Mouse (Mus musculus) CH12F3 (cell line): Measurements from ENCODE around the gene Cfap73.

ENCODE experiments used
- in situ Hi-C: fragments of 300-500 bp; cut with MboI; formaldehyde crosslinking; loops from 2 replicates; pipeline ENCODE4 v1.14.3; 2020; ENCODE audit warnings: low sequenced_read_pairs

Gene Cfap73

DNA sequence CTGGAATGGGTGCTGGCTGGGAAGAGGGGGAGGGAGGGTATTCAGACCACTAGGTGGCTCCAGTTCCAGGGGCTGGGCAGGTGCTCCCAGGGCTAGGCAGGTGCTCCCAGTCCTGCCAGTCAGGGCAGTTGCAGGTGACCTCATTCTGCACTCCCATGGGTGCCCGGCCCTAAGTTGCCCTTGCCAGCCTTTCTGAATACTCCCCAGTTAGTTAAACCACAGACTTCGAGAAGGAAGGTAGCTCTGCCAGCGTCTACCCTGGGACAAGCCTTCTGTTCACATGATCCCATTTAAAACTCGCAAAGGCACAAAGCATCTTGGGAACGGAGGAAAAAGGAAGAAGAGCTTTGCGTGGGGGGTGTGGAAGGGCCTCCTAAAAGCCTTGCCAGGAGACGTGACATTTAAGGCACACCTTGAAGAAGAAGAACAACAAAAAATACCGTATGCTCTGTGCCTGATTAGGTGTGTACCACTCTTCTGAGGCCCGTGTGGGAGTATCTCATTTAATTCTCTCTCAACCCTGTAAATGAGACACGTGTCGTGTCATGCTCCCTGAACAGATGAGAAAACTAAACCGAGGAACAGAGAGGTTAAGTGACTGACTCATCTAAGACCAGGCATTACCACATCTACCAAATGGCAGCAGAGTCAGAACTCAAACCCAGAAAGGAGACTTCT, 13.9 kb upstream of the Cfap73 start:
- in situ Hi-C loops, result no loop called here

DNA sequence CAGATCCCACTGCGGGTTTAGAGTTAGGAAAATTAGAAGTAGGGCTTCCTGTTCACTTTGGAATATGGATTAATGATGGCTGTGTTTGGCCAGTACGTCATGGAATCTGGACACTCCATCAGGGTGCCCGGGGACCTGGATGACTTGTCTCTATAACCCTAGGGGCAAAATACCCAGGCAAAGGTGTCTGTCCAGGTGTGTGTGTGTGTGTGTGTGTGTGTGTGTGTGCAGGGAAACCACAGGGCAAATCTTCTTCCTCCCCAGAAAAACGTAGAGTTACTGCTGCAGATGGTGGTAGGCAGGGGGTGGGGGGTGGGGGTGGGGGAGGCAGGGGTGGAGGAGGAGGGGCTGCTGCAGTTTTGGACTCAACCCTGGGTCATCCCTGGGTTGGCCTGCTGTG, 13.3 kb upstream of the Cfap73 start:
- in situ Hi-C loops, result no loop called here

DNA sequence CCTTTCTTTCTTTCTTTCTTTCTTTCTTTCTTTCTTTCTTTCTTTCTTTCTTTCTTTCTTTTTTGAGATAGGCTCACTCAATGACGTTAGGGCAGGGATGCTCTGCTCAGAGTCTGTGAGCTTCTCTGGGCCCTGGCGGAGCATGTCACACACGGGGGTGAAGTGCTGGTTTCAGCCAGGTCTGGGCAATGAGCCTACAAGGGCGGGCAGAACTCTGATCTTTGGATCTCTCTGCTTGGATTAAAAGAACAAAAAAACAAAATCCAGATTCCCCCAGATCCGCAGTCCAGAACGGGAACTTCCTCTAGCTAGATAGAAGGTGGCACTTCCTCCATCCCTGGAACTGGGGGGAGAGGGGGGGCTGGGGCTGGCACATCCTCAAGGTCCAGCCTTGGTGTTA, 11.8 kb upstream of the Cfap73 start:
- in situ Hi-C loops, result no loop called here

DNA sequence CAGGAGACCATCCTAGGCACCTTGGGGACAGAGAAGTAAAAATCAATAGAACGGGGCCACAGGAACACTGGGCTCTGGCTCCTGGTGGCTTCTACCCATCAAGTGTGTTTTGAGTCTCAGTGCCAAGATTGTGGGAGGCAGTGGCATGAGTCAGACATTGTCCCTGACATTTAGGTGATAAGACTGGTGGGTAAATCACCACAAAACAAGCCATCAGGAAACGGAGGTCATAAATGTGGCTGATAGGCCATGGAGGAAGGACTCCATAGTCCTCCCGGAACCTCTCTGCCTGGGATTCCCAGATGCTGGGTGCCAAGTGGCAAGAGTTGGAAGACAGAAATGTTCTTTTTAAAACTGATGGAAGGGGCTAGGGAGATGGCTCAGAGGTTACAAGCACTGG, 10.2 kb upstream of the Cfap73 start:
- in situ Hi-C loops, result no loop called here

DNA sequence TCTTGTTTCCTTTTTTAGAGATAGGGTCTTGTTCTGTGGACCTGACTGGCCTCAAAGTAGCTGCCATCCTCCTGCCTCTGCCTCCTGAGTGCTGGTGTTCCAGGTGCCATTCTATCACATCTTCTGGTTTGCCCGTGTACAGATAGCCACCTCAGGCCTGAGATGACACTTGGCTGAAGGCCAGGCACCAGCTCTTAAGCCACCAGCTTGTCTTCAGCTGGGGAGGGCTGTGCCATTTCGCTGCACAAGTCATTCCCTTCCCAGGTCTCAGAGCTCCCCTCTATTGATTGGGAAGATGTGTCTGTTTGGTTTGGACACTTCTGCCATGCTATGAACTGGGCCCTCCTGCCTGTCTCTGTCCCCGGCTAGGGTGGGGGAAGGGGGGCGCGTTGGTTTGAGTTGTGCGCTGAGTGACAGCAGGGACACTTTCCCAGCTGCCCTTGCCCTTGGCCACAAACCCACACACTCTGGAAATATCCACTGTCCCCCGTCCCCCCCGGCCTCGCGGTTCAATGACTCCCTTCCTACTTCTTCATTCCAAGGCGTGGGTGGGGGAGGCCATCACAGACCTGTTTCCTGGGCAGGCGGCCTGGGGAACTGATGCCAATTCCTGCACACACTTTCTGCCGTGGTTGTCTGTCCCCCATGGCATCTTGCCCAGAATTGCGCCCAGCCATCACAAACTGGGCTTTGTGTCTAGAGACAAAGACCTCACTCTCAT, 9.5 kb upstream of the Cfap73 start:
- in situ Hi-C loops, result no loop called here

DNA sequence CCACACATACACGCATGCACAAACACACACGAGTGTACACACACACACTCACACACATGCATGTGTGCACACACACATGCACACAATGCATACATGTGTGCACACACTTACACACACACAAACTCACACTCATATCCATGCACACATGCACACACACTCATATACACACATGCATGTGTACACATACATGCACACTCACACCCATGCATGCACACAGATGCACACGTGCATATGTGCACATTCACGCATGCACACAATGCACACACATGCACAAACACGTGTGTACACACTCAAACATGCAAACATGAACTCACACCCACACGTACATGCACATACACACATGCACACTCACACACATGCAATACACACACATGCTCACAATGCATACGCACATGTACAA, 6.1 kb upstream of the Cfap73 start:
- in situ Hi-C loops, result no loop called here

DNA sequence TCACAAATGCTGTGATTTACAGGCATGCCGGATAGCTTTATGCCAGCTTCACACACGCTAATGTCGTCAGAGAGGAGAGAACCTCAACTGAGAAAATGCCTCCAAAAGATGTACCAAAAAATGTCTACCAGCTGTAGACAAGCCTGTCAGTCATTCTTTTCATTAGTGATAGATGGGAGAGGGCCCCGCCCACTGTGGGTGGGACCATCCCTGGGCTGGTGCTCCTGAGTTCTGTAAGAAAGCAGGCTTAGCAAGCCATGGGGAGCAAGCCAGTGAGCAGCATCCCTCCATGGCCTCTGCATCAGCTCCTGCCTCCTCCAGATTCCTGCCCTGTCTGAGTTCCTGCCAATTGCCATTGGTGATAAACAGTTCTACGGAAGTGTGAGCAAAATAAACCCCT, 1.6 kb upstream of the Cfap73 start:
- in situ Hi-C loops, result no loop called here

DNA sequence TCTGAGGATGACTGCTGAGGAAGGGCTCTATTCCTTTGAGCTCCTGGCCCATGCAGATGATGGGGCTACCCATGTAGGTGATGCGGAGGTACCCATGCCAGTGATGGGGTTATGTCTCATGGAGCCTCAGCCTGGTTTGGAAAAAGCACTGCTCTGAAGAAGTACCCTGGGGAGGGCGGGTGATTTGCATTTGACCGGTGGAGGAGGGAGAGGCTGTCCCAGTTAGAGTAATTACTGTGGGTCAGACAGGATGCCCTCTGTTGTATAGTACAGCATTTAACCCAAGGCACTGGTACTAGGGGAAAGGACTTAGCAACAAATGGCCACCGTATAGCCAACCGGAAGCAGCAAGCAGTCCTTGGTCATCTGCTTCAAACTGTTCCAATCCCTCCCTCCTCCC, 825 bp upstream of the Cfap73 start:
- in situ Hi-C loops, result no loop called here

DNA sequence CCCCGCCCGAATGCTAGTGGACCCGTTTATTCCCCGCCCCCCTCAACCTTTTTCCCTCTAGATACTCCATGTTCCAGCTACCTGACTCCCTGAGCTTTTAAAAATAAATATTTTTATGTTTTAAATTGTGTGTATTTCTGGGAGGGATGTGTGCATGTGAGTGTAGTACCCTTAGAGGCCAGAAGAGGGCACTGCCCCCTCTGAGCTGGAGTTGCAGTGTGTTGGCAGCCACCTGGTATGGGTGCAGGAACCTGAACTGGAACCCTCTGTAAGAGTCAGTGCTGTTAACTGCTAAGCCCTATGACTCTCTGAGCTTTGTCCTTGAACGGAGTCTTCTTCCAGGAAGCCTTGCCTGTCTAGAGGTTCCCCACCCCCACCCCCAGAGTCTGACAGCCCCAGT, 2.1 kb downstream of the Cfap73 start:
- in situ Hi-C loops, result no loop called here

DNA sequence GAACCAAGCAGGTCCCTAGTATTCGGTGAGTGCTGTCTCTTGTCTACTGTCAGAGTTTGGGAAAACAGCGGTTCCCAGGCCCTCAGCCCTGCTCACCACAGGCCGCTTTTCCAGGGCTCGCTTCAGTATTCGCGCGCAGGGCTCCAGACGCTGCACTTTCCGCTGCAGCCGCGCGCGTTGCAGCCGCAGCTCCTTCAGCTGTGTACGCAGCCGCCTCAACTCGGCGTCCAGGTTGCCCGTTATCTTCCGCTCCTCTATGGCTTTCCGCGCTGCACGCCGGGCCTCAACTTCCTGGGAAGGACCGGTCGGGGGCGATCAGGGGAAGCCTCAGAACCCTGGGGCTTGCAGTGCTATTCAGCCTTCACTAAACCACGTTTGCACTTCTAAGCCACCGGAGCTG, 2.9 kb downstream of the Cfap73 start:
- in situ Hi-C loops, result no loop called here

DNA sequence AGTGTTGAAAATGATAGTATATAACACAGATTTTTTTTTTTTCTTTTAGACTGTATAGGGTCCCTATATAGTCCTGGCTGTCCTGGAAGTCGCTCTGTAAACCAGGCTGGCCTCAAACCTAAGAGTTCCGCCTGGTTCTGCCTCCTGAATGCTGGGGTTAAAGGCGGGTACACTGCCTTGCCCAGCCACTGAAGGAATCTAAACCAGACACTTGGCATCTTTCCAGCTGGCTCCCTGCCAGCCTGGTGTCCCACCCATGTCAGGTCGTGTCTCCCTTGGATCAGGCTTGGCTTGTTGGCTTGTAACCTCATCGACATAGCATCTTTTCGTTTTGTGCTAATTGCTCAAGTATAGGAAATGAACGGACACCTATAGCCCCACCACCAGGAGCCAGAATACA, 5.4 kb downstream of the Cfap73 start:
- in situ Hi-C loops, result no loop called here

DNA sequence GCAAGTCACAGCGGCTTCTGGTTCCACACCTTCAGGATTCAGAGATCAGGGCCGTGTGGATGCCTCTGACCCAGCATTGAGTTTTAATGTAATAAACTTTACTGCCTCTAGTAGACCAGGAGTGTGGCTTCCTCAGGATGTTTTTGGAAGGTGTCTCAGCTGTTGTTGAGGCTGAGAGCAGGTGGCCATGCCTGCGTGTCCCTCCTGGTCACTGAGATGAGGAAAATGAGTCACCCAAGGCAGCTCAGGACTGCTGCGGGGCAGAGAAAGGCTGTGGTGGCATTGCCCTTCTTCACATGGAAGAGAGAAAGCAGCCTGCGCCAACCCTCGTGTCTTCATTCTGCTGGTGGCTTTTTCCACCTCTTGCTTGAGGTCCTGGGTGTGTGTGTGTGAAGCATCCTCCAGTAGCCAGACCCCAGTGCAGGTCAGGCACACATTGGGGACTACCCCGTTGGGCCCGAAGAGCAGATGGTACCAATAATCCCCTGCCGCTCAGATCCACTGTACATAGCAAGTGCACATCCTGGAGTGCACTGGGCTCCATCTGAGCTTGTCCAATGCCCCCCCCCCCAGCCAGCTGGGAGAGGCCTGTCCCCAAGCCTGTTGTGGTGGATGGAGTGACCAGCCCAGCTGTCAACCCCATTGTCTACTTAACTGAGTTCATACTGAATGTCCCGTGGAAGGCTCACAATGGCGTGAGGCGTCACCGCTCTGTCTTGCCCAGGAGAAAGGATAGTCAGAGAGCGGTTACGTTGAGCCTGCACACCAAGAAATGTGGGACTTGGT, 6.3 kb downstream of the Cfap73 start:
- in situ Hi-C loops, result no loop called here

DNA sequence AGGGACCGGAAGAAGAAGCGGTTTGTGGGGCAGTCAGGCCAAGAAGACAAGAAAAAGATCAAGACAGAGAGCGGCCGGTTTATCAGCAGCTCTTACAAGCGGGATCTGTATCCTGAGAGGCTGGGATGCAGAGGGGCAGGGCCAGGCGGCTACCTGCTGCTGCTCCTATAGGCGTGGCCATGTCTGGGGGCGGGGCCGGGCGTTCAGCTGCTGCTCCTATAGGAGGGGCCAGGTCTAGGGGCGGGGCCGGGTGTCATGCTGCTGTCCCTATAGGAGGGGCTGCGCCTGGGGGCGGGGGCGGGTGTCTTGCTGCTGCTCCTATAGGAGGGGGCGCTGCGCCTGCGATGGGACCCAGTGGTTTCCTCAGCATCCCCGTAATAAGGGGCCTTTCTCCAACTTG, 7.6 kb downstream of the Cfap73 start:
- in situ Hi-C loops, result no loop called here

DNA sequence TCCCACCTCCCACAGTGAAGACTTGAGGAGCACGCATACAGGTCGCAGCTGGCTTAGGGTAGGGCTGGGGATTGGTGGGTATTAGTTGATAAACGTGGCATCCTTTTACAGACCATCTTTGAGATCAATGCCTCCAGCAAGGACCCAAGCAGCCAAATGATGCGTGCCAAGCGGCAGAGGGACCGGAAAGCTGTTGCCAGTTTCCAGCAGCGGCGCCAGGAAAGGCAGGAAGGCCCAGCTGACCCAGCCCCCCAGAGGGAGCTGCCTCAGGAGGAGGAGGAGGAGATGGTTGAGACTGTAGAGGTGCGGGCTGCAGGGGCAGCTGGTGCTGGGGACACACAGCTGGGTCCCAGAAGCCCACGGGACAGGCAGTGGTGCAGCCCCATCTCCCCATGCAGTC, 9.6 kb downstream of the Cfap73 start:
- in situ Hi-C loops, result no loop called here

DNA sequence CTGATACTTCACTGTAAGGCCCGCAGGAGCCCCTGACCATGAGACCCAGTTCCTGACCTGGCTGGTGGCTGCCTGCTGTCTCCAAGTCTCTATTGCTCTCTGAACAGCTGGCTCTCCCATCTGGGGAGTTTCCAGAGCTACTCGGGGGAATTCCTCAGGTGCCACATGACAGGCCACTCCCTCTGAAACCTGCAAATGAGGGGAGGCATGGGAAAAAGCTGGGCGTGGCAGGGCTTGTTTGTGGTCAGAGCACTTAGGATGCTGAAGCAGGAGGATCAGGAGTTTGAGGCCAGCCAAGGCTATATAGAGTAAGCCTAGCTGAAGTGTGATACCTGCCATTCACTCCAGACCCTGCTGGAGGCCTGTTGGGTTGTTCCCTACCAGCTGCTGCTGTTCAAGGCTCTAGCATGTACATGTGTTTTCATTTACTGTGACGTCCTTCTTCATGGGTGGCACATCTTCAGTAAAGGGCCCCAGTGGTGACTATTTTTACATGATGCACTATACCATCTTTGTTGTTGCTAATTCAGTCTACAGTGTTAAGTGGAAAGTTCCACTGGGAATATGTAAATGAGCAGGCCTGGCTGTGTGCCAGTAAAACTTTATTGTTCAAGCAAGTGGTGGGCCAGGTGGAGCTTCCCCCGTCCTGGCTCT, 11.7 kb downstream of the Cfap73 start:
- in situ Hi-C loops, result no loop called here

DNA sequence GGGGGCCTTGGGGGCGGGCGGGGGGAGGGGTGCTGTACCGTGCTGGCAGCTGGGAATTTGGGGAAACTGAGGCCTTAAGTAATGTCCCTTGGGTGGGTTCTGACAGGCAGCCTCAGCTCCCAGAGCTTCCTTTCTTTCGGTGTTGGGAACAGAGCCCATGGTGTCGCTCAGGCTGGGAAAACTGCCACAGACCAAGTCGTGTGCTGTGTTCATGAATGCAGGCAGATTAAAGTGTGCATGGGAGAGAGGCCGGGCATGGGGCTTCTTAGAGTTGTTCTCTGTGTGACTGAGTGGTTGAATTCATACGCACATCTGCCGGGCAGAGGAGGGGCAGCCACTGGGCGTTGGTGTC, 12.2 kb downstream of the Cfap73 start:
- in situ Hi-C loops, result no loop called here

DNA sequence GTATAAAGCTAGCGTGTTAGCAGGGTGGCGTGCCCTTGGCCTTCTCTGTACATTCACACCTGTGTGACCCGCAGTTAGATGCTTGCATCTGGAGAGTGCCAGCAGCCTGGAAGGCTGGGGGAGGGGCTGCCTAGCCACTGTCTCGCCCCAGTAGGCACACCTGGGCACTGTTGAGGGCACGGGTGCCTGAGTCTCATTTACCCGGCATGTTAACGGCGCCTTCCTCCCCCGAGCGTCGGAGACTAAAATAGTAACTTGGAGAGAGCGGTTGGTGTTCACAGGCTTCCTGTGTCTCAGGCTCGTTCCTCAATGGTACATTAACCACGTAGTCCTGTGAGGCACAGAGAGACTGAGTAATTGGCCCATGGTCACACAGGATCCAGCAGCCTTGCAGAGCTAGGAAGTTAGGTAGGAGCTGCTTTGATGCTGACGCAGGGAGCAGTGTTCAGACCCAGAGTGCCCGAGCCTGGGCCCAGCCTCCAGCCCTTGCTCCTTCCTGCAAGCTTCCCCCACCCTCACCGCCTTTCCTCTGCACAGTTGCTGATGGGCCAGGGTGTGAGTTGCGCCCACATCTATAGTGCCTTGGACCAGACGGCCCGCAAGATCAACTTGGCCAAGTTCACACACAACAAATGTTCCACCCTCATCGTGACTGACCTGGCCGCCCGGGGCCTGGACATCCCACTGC, 12.8 kb downstream of the Cfap73 start:
- in situ Hi-C loops, result no loop called here

DNA sequence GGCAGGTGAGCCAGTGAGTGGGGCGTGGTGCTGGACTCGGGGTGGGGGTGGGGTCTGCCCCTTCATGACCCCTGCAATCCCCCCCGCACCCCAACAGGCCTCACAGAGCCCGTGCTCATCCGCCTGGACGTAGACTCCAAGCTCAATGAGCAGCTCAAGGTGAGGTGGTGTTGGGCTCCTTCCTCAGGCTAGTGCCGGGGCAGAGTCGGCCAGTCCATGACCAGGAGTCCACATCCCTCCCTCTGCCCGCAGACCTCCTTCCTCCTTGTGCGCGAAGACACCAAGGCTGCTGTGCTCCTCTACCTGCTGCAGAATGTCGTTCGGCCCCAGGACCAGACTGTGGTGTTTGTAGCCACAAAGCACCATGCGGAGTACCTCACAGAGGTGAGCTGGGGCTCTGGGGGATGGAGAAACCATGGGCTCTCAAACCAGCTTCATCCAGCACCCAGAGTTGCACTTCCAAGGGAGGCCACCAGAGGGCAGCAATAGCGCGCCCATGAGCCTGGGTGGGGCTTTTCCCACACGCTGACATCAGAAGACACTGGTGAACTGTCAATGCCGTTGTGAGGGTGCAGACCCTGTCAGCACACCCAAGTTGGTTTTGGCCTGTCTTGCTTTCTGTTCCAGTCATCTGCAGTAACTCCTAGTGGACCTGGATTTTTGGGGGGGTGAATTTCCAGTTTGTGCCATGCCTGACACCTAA, 13.5 kb downstream of the Cfap73 start:
- in situ Hi-C loops, result no loop called here

DNA sequence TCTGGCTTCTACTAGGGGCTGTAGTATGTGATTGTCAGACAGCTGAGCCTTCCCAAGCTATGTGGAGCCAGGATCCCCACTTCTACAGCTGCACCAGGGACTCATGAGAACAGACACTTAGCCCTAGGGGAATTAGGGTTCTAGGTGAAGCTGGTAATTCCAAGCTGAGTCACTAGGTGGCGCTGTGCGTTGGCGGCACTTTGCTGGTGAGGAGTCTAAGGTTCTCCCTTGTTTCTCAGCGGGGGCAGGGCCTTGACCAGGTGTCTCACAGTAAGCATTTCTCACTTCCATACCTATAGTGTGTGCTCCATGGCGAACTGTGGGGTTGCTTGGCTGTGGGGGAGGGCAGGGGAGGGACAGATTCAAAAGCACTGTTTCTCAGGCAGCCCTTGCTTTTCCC, 14.8 kb downstream of the Cfap73 start:
- in situ Hi-C loops, result no loop called here

DNA sequence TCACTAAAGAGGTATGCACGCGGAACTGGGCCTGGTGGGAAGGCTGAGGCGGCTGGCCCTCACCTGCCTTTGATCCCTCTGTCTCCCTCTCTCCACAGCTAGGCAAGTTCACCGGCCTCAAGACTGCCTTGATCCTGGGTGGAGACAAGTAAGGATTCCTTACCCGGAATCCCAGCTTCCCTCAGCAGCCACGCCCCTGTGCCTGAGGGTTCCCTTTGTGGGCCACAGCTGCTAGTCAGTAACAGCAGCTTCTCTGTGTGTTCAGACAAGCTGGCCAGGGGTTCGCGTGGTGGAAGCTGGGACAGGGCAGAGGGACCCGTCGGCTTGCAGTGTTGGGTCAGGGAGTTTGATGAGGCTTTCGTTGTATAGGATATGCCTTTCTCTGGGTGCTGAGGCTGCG, 15.3 kb downstream of the Cfap73 start:
- in situ Hi-C loops, result no loop called here

DNA sequence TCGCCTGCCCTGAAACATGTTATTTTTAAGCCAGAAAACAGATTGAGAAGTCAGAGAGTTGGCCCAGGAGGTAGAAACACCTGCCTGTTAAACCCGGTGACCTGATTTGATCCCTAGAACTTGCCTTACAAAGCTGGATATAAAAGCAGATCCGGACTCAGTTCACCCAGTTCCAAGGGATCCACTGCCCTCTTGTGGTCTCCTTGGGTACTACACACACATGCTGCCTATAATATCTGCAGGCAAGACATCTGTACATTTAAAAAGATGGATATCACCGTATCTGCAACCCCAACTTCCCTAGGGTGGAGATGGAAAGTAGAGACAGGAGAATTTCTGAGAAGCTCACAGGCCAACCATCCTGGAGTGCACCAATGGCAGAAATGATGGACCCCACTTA, 18.1 kb downstream of the Cfap73 start:
- in situ Hi-C loops, result no loop called here
